Mouse (Mus musculus) liver, adult 2 months (tissue): ENCODE results near the gene Dhx32. TPM values are rescaled to one million over a fixed set of nuclear protein-coding genes. Genes with fewer than 3 reads are reported as not detected.
A peak's percentile ranks its signal among the peaks of the same experiment; 100 is the strongest.

Experiments
- DNase-seq: peaks from one replicate; pipeline ENCODE4 v3.0.0-alpha.2; 2011; ENCODE audit warnings: low read depth, low spot score; ENCODE audit errors: extremely low read depth
- H3K27ac ChIP-seq: fragments of 200-500 bp; replicated peaks from 2 replicates; pipeline ENCODE4 v1.5.1; 2012; ENCODE audit warnings: low read depth, mild to moderate bottlenecking, control low read depth, inconsistent platforms, low read length; ENCODE audit not compliant: insufficient read depth
- H3K27me3 ChIP-seq: fragments of 200-500 bp; 2 replicates; pipeline ENCODE4 v1.6.1; 2012; ENCODE audit warnings: mild to moderate bottlenecking, moderate library complexity, low read length, inconsistent platforms; ENCODE audit not compliant: control insufficient read depth, insufficient read depth
- H3K36me3 ChIP-seq: fragments of 200-500 bp; 2 replicates; pipeline ENCODE4 v1.6.1; 2012; ENCODE audit warnings: low read length, inconsistent platforms; ENCODE audit not compliant: control insufficient read depth, insufficient read depth
- H3K4me1 ChIP-seq: fragments of 200-500 bp; 2 replicates; pipeline ENCODE4 v1.6.1; 2011; ENCODE audit warnings: low read length; ENCODE audit not compliant: control insufficient read depth, insufficient read depth
- H3K4me3 ChIP-seq: fragments of 200-500 bp; 2 replicates; pipeline ENCODE4 v1.5.1; 2011; ENCODE audit warnings: low read depth, mild to moderate bottlenecking, control low read depth, low read length, moderate library complexity; ENCODE audit not compliant: insufficient read depth
- H3K79me2 ChIP-seq: fragments of 200-500 bp; 2 replicates; pipeline ENCODE4 v1.6.1; 2012; ENCODE audit warnings: inconsistent platforms, mild to moderate bottlenecking, low read length, moderate library complexity; ENCODE audit not compliant: control insufficient read depth, insufficient read depth
- H3K9ac ChIP-seq: fragments of 200-500 bp; 2 replicates; pipeline ENCODE4 v1.6.1; 2012; ENCODE audit warnings: low read depth, mild to moderate bottlenecking, control low read depth, inconsistent platforms, low read length
- CTCF ChIP-seq: fragments of 200-500 bp; IDR thresholded peaks from 2 replicates; pipeline ENCODE4 v1.5.1; 2011; ENCODE audit warnings: low read depth, low read length, control low read depth
- POLR2A ChIP-seq: fragments of 200-500 bp; IDR thresholded peaks from 2 replicates; pipeline ENCODE4 v1.6.1; 2011; ENCODE audit warnings: low read length, control low read depth; ENCODE audit not compliant: insufficient read depth; ENCODE audit errors: extremely low read depth
- WGBS: fragments of 180-500 bp; shearing (Covaris S2); methylation state at CpG from one replicate; pipeline ENCODE4 v1.1.7; 2018; 5-methylcytosine and 5-hydroxymethylcytosine counted together
- polyA plus RNA-seq: library from polyadenylated mRNA; depleted of rRNA; stranded (reverse); fragments of >200 nt; gene quantifications from 2 replicates; pipeline ENCODE4 v1.2.3, GENCODE M21; 2012
- total RNA-seq: library from RNA; depleted of rRNA; stranded (reverse); fragments of >200 nt; gene quantifications from 2 replicates; pipeline ENCODE4 v1.2.3, GENCODE M21; 2014

Dhx32 gene
- total and polyA plus RNA-seq, 2 experiments = 17.0 to 24.0 TPM

GRCm38 (mm10) chr7:133718580-133718979 lies 63.9 kb downstream of the Dhx32 start:
- DNase-seq = peak; percentile 19
- TF ChIP-seq CTCF (no peak), POLR2A (no peak)
- Histone ChIP-seq H3K27ac (no peak overlapping the region), H3K4me1 (peaks cover 20% of the 10 kb centered on the region), H3K4me3 (no peak overlapping the region), H3K79me2 (peaks cover 5% of the 10 kb centered on the region; the same call in 1 of the 2 replicates), H3K9ac (no peak overlapping the region), H3K36me3 (peaks cover 59% of the 10 kb centered on the region), H3K27me3 (no peaks in the 10 kb centered on the region)
- 96% methylated on average over 1 of the region's 1 CpGs for WGBS

- no peaks in the 10 kb centered on the region for H3K27me3 ChIP-seq
- H3K4me3 ChIP-seq = no peak overlapping the region
- H3K36me3 ChIP-seq = peaks cover 44% of the 10 kb centered on the region
- peaks cover 5% of the 10 kb centered on the region; the same call in 1 of the 2 replicates for H3K79me2 ChIP-seq
- peak overlapping the region; percentile 76 for H3K27ac ChIP-seq
- WGBS = 30% methylated on average over 4 of the region's 4 CpGs
- H3K4me1 ChIP-seq = peaks cover 25% of the 10 kb centered on the region
- DNase-seq = peak; percentile 96
- no peak overlapping the region for H3K9ac ChIP-seq
- TF ChIP-seq POLR2A (no peak), CTCF (no peak)
These were observed 67.1 kb downstream of the Dhx32 start for GRCm38 (mm10) chr7:133715387-133715786.

- H3K27me3 ChIP-seq = no peaks in the 10 kb centered on the region
- peaks cover 8% of the 10 kb centered on the region; the same call in 1 of the 2 replicates for H3K79me2 ChIP-seq
- 78% methylated on average over 2 of the region's 2 CpGs for WGBS
- no peak for TF ChIP-seq POLR2A
- peak; percentile 10; the same call in 1 of the 2 replicates for TF ChIP-seq CTCF
- peaks cover 6% of the 10 kb centered on the region for H3K4me1 ChIP-seq
- DNase-seq = peak; percentile 32
- H3K27ac ChIP-seq = no peak overlapping the region
- no peaks in the 10 kb centered on the region for H3K36me3 ChIP-seq
- H3K9ac ChIP-seq = no peak overlapping the region
- H3K4me3 ChIP-seq = no peak overlapping the region
These were observed 75.2 kb downstream of the Dhx32 start for GRCm38 (mm10) chr7:133707301-133707700.

GRCm38 (mm10) chr7:133703906-133704305 lies 78.6 kb downstream of the Dhx32 start:
- Histone ChIP-seq H3K9ac (no peak overlapping the region), H3K27me3 (no peaks in the 10 kb centered on the region), H3K36me3 (peaks cover 5% of the 10 kb centered on the region; the same call in 1 of the 2 replicates), H3K79me2 (peaks cover 3% of the 10 kb centered on the region; the same call in 1 of the 2 replicates), H3K27ac (no peak overlapping the region), H3K4me3 (no peak overlapping the region), H3K4me1 (peaks cover 3% of the 10 kb centered on the region; the same call in 1 of the 2 replicates)
- no peak for DNase-seq
- over 99% methylated on average over 7 of the region's 7 CpGs for WGBS
- TF ChIP-seq POLR2A (no peak), CTCF (no peak)

GRCm38 (mm10) chr7:133702333-133702732 lies 80.2 kb downstream of the Dhx32 start:
- no peak overlapping the region for H3K27ac ChIP-seq
- no peak overlapping the region for H3K4me3 ChIP-seq
- H3K4me1 ChIP-seq = no peaks in the 10 kb centered on the region
- H3K79me2 ChIP-seq = no peaks in the 10 kb centered on the region
- DNase-seq = no peak
- peaks cover 7% of the 10 kb centered on the region; the same call in 1 of the 2 replicates for H3K36me3 ChIP-seq
- TF ChIP-seq CTCF = no peak
- TF ChIP-seq POLR2A = no peak
- H3K27me3 ChIP-seq = no peaks in the 10 kb centered on the region
- WGBS = 86% methylated on average over 10 of the region's 10 CpGs
- no peak overlapping the region for H3K9ac ChIP-seq

GRCm38 (mm10) chr7:133701366-133701765 lies 81.2 kb downstream of the Dhx32 start:
- Histone ChIP-seq H3K9ac (no peak overlapping the region), H3K36me3 (peaks cover 10% of the 10 kb centered on the region; the same call in 1 of the 2 replicates), H3K79me2 (no peaks in the 10 kb centered on the region), H3K27ac (no peak overlapping the region), H3K4me3 (no peak overlapping the region), H3K4me1 (no peaks in the 10 kb centered on the region), H3K27me3 (no peaks in the 10 kb centered on the region)
- no peak for DNase-seq
- 96% methylated on average over 7 of the region's 7 CpGs for WGBS
- TF ChIP-seq POLR2A (no peak), CTCF (no peak)
